Mouse (Mus musculus) midbrain, embryonic 12.5 days (tissue): ENCODE data around the gene Hhipl1. TPM values are rescaled to one million over a fixed set of nuclear protein-coding genes. Genes with fewer than 3 reads are reported as not detected.
A peak's percentile ranks its signal among the peaks of the same experiment; 100 is the strongest.

Experiments
- ATAC-seq: fragments of 200-750 bp; cut with Nextera tagmentation; 2 replicates; pipeline ENCODE4 v1.8.0; 2017; ENCODE audit warnings: low read depth, moderate TSS enrichment, moderate library complexity; ENCODE audit not compliant: low FRiP score
- H3K27ac ChIP-seq: fragments of 300-500 bp; sonication (generic); replicated peaks from 2 replicates; pipeline ENCODE4 v1.5.1; 2016; ENCODE audit warnings: mild to moderate bottlenecking
- H3K27me3 ChIP-seq: fragments of 300-500 bp; sonication (generic); 2 replicates; pipeline ENCODE4 v1.6.1; 2016; ENCODE audit warnings: mild to moderate bottlenecking
- H3K36me3 ChIP-seq: fragments of 300-500 bp; sonication (generic); 2 replicates; pipeline ENCODE4 v1.6.1; 2016
- H3K4me1 ChIP-seq: fragments of 300-500 bp; sonication (generic); 2 replicates; pipeline ENCODE4 v1.6.1; 2016
- H3K4me2 ChIP-seq: fragments of 300-500 bp; sonication (generic); replicated peaks from 2 replicates; pipeline ENCODE4 v1.6.1; 2016; ENCODE audit warnings: mild to moderate bottlenecking, moderate library complexity
- H3K4me3 ChIP-seq: fragments of 300-500 bp; sonication (generic); 2 replicates; pipeline ENCODE4 v1.5.1; 2016; ENCODE audit warnings: mild to moderate bottlenecking
- H3K9ac ChIP-seq: fragments of 300-500 bp; sonication (generic); replicated peaks from 2 replicates; pipeline ENCODE4 v1.6.1; 2016; ENCODE audit warnings: mild to moderate bottlenecking, moderate library complexity
- H3K9me3 ChIP-seq: fragments of 300-500 bp; sonication (generic); 2 replicates; pipeline ENCODE4 v1.6.1; 2016; ENCODE audit warnings: mild to moderate bottlenecking
- WGBS: fragments of 180-500 bp; shearing (Covaris S2); methylation state at CpG from one replicate; pipeline ENCODE4 v1.1.7; 2016; 5-methylcytosine and 5-hydroxymethylcytosine counted together
- polyA plus RNA-seq: library from polyadenylated mRNA; unstranded; fragments of >200 nt; fragmentation: Nextera tagmentation; extraction: Ambion mirVana; gene quantifications from 2 replicates; pipeline ENCODE4 v1.2.1, GENCODE M21; 2016

Hhipl1 gene
- polyA plus RNA-seq = 5.0 and 6.2 TPM in 2 replicates

- H3K4me3 ChIP-seq = peak within 1 kb of the TSS; percentile 58
- 4% methylated on average over 67 of the region's 67 CpGs for WGBS
- peaks cover 26% of the 10 kb centered on the region for H3K27me3 ChIP-seq
- peak within 1 kb of the TSS; percentile 91 for H3K4me2 ChIP-seq
- H3K9me3 ChIP-seq = no peaks in the 10 kb centered on the region
- no peaks in the 10 kb centered on the region for H3K36me3 ChIP-seq
- peak within 1 kb of the TSS; percentile 80 for H3K9ac ChIP-seq
- peaks cover 18% of the 10 kb centered on the region for H3K4me1 ChIP-seq
- ATAC-seq = peak; percentile 78
- H3K27ac ChIP-seq = peak within 1 kb of the TSS; percentile 30; the same call in 1 of the 2 replicates
Measured at GRCm38 (mm10) chr12:108305812-108306794, at the start of gene Hhipl1. Hhipl1 (plus strand) TSS chr12:108306270.

GRCm38 (mm10) chr12:108256734-108257133, 49.3 kb upstream of the Hhipl1 start:
- Histone ChIP-seq H3K9me3 (no peaks in the 10 kb centered on the region), H3K4me1 (peaks cover 71% of the 10 kb centered on the region), H3K4me3 (no peak overlapping the region), H3K4me2 (no peak overlapping the region), H3K27ac (no peak overlapping the region), H3K36me3 (no peaks in the 10 kb centered on the region), H3K27me3 (no peaks in the 10 kb centered on the region), H3K9ac (no peak overlapping the region)
- WGBS = 55% methylated on average over 10 of the region's 10 CpGs
- no peak for ATAC-seq

- no peak for ATAC-seq
- no peaks in the 10 kb centered on the region for H3K36me3 ChIP-seq
- H3K4me2 ChIP-seq = no peak overlapping the region
- no peaks in the 10 kb centered on the region for H3K27me3 ChIP-seq
- no peaks in the 10 kb centered on the region for H3K9me3 ChIP-seq
- no peak overlapping the region for H3K4me3 ChIP-seq
- H3K9ac ChIP-seq = peak overlapping the region; percentile 11; the same call in 1 of the 2 replicates
- peaks cover 77% of the 10 kb centered on the region for H3K4me1 ChIP-seq
- 89% methylated on average over 24 of the region's 24 CpGs for WGBS
- H3K27ac ChIP-seq = peak overlapping the region; percentile 39; the same call in 1 of the 2 replicates
Measured at GRCm38 (mm10) chr12:108259322-108260049, 46.6 kb upstream of the Hhipl1 start.

- Histone ChIP-seq H3K36me3 (no peaks in the 10 kb centered on the region), H3K4me3 (no peak overlapping the region), H3K4me2 (no peak overlapping the region), H3K27ac (no peak overlapping the region), H3K9me3 (no peaks in the 10 kb centered on the region), H3K4me1 (peaks cover 82% of the 10 kb centered on the region), H3K27me3 (no peaks in the 10 kb centered on the region), H3K9ac (no peak overlapping the region)
- no peak for ATAC-seq
- 87% methylated on average over 12 of the region's 12 CpGs for WGBS
Measured at GRCm38 (mm10) chr12:108260950-108261349, 45.1 kb upstream of the Hhipl1 start.

GRCm38 (mm10) chr12:108264918-108265317, 41.2 kb upstream of the Hhipl1 start:
- H3K9ac ChIP-seq = peak overlapping the region; percentile 58

GRCm38 (mm10) chr12:108265831-108266619, 40.0 kb upstream of the Hhipl1 start:
- peak overlapping the region; percentile 40 for H3K4me2 ChIP-seq
- ATAC-seq = peak; percentile 86
- no peaks in the 10 kb centered on the region for H3K27me3 ChIP-seq
- H3K27ac ChIP-seq = peak overlapping the region; percentile 95
- peak overlapping the region; percentile 17 for H3K4me3 ChIP-seq
- WGBS = 13% methylated on average over 27 of the region's 27 CpGs
- H3K4me1 ChIP-seq = peaks cover 88% of the 10 kb centered on the region
- H3K9ac ChIP-seq = peak overlapping the region; percentile 58
- H3K9me3 ChIP-seq = no peaks in the 10 kb centered on the region
- 0 out of 2 replicates have a peak, but pooled peaks cover 7% of the 10 kb centered on the region for H3K36me3 ChIP-seq

More at GRCm38 (mm10) chr12:108264918-108265317, 41.2 kb upstream of the Hhipl1 start:
- Histone ChIP-seq H3K27me3 (no peaks in the 10 kb centered on the region), H3K4me1 (peaks cover 81% of the 10 kb centered on the region), H3K9me3 (no peaks in the 10 kb centered on the region), H3K36me3 (0 out of 2 replicates have a peak, but pooled peaks cover 7% of the 10 kb centered on the region), H3K27ac (peak overlapping the region; percentile 95), H3K4me2 (peak overlapping the region; percentile 40; the same call in 1 of the 2 replicates), H3K4me3 (no peak overlapping the region)
- WGBS = 82% methylated on average over 7 of the region's 7 CpGs
- no peak for ATAC-seq

GRCm38 (mm10) chr12:108267653-108268052, 38.4 kb upstream of the Hhipl1 start:
- H3K27ac ChIP-seq = 0 out of 2 replicates have a peak overlapping the region, but pooled peaks have one; percentile 95
- ATAC-seq = no peak
- no peak overlapping the region for H3K9ac ChIP-seq
- WGBS = 88% methylated on average over 7 of the region's 7 CpGs
- H3K36me3 ChIP-seq = 0 out of 2 replicates have a peak, but pooled peaks cover 7% of the 10 kb centered on the region
- no peak overlapping the region for H3K4me2 ChIP-seq
- no peak overlapping the region for H3K4me3 ChIP-seq
- H3K27me3 ChIP-seq = no peaks in the 10 kb centered on the region
- peaks cover 88% of the 10 kb centered on the region for H3K4me1 ChIP-seq
- no peaks in the 10 kb centered on the region for H3K9me3 ChIP-seq

GRCm38 (mm10) chr12:108268970-108269369, 37.1 kb upstream of the Hhipl1 start:
- no peak overlapping the region for H3K4me2 ChIP-seq
- 92% methylated on average over 10 of the region's 10 CpGs for WGBS
- H3K36me3 ChIP-seq = 0 out of 2 replicates have a peak, but pooled peaks cover 7% of the 10 kb centered on the region
- no peak overlapping the region for H3K27ac ChIP-seq
- no peak overlapping the region for H3K4me3 ChIP-seq
- H3K4me1 ChIP-seq = peaks cover 89% of the 10 kb centered on the region
- ATAC-seq = no peak
- H3K9ac ChIP-seq = no peak overlapping the region
- no peaks in the 10 kb centered on the region for H3K9me3 ChIP-seq
- no peaks in the 10 kb centered on the region for H3K27me3 ChIP-seq

GRCm38 (mm10) chr12:108269699-108270098, 36.4 kb upstream of the Hhipl1 start:
- Histone ChIP-seq H3K36me3 (0 out of 2 replicates have a peak, but pooled peaks cover 7% of the 10 kb centered on the region), H3K4me1 (peaks cover 89% of the 10 kb centered on the region), H3K27ac (no peak overlapping the region), H3K27me3 (no peaks in the 10 kb centered on the region), H3K9ac (no peak overlapping the region), H3K4me2 (no peak overlapping the region), H3K9me3 (no peaks in the 10 kb centered on the region), H3K4me3 (no peak overlapping the region)
- 81% methylated on average over 5 of the region's 5 CpGs for WGBS
- no peak for ATAC-seq

- H3K9ac ChIP-seq = peak overlapping the region; percentile 47; the same call in 1 of the 2 replicates
- peak overlapping the region; percentile 99 for H3K4me2 ChIP-seq
- ATAC-seq = no peak
- no peaks in the 10 kb centered on the region for H3K9me3 ChIP-seq
- 0 out of 2 replicates have a peak, but pooled peaks cover 7% of the 10 kb centered on the region for H3K36me3 ChIP-seq
- H3K27me3 ChIP-seq = no peaks in the 10 kb centered on the region
- WGBS = 59% methylated on average over 13 of the region's 13 CpGs
- peak overlapping the region; percentile 17; the same call in 1 of the 2 replicates for H3K4me3 ChIP-seq
- peaks cover 84% of the 10 kb centered on the region for H3K4me1 ChIP-seq
- 0 out of 2 replicates have a peak overlapping the region, but pooled peaks have one; percentile 47 for H3K27ac ChIP-seq
Measured at GRCm38 (mm10) chr12:108270240-108270919, 35.7 kb upstream of the Hhipl1 start.
